Mouse (Mus musculus): ENCODE results near the gene 4930402H24Rik.

DNA sequence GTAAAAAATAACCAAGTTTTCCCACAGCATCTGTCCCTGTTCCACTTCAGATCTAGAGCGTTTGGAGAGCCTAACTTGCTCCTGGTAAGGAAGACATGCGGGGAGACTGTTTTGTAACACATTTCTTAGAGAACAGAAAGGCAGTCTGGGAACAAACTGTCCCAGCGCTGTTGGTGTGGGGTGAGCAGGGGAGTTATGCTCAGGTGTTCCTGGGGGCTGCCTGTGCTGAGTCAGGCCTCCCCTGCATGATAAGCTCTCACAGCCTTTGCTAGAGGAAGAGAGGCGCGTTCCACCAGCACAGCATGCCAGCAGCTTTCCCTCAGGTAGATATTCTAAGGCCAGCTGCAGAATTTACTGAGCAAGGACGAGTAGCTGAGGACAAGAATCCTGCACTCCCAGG, 168.2 kb downstream of the 4930402H24Rik start:
- TF ChIP-seq CTCF (IDR thresholded peaks at IDR 0.05; ENCODE audit: low read depth) (no peak), EP300 (optimal IDR thresholded peaks at IDR 0.05) (no peak)

All from stomach, postnatal 0 days (tissue).